Mouse (Mus musculus) hindbrain, embryonic 14.5 days (tissue): ENCODE data around the gene Ipo11. TPM values are rescaled to one million over a fixed set of nuclear protein-coding genes. Genes with fewer than 3 reads are reported as not detected.

Source experiments
- ATAC-seq: fragments of 200-750 bp; cut with Nextera tagmentation; 2 replicates; pipeline ENCODE4 v1.8.0; 2017; ENCODE audit warnings: moderate number of reproducible peaks, mild to moderate bottlenecking, moderate TSS enrichment, moderate library complexity; ENCODE audit not compliant: low FRiP score
- DNase-seq: peaks from one replicate; pipeline ENCODE4 v3.0.0-alpha.2; 2015; ENCODE audit warnings: low spot score
- H3K27ac ChIP-seq: fragments of 300-500 bp; sonication (generic); 2 replicates; pipeline ENCODE4 v1.5.1; 2014; ENCODE audit warnings: mild to moderate bottlenecking, moderate library complexity
- H3K27me3 ChIP-seq: fragments of 300-500 bp; sonication (generic); 2 replicates; pipeline ENCODE4 v1.6.1; 2014; ENCODE audit warnings: mild to moderate bottlenecking, low read length, mixed read lengths; ENCODE audit not compliant: control insufficient read depth, insufficient read depth
- H3K36me3 ChIP-seq: fragments of 300-500 bp; sonication (generic); replicated peaks from 2 replicates; pipeline ENCODE4 v1.6.1; 2014; ENCODE audit not compliant: control insufficient read depth, insufficient read depth
- H3K4me1 ChIP-seq: fragments of 300-500 bp; sonication (generic); replicated peaks from 2 replicates; pipeline ENCODE4 v1.6.1; 2014; ENCODE audit warnings: antibody characterized with exemption, low read length, mixed read lengths; ENCODE audit not compliant: control insufficient read depth, insufficient read depth
- H3K4me2 ChIP-seq: fragments of 300-500 bp; sonication (generic); replicated peaks from 2 replicates; pipeline ENCODE4 v1.6.1; 2014; ENCODE audit warnings: mild to moderate bottlenecking, moderate library complexity
- H3K4me3 ChIP-seq: fragments of 300-500 bp; sonication (generic); replicated peaks from 2 replicates; pipeline ENCODE4 v1.5.1; 2014; ENCODE audit warnings: mild to moderate bottlenecking, low read length
- H3K9ac ChIP-seq: fragments of 300-500 bp; sonication (generic); 2 replicates; pipeline ENCODE4 v1.6.1; 2014
- H3K9me3 ChIP-seq: fragments of 300-500 bp; sonication (generic); 2 replicates; pipeline ENCODE4 v1.6.1; 2016; ENCODE audit warnings: low read length; ENCODE audit not compliant: control insufficient read depth
- WGBS: fragments of 180-500 bp; shearing (Covaris S2); extraction: QIAGEN DNeasy Blood & Tissue Kit; methylation state at CpG from one replicate; pipeline ENCODE4 v1.1.7; 2014; 5-methylcytosine and 5-hydroxymethylcytosine counted together
- polyA plus RNA-seq: library from polyadenylated mRNA; unstranded; fragments of >200 nt; fragmentation: Nextera tagmentation; extraction: Ambion mirVana; gene quantifications from 2 replicates; pipeline ENCODE4 v1.2.1, GENCODE M21; 2014

Gene Ipo11
- polyA plus RNA-seq, 1 experiment from 2014 or later = 45.0 TPM

DNA sequence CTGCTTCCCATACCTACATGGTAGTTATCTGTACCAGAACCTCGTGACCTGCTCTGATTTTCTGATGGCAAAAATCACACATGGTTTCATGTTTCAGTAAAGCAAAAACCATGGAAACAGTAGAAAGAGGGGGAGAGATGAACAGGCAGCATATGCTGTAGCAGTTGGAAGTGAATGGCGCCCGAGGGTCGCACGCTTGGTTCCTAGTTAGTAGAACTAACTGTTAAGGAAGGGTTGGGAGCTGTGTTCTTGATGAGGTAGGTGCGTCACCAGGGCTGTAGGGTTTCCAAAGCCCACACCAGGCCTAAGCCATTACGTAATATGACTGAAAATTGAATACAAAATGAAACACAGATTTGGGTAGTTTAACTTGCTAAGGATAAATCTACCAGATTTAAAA, 126.6 kb downstream of the Ipo11 start:
- Histone ChIP-seq H3K4me3 (no peak overlapping the region), H3K27me3 (no peaks in the 10 kb centered on the region), H3K4me1 (peaks cover 3% of the 10 kb centered on the region; the same call in 1 of the 2 replicates), H3K27ac (no peak overlapping the region), H3K4me2 (no peak overlapping the region), H3K36me3 (peaks cover 15% of the 10 kb centered on the region), H3K9me3 (no peaks in the 10 kb centered on the region), H3K9ac (no peak overlapping the region)
- no peak for DNase-seq
- WGBS = 96% methylated on average over 7 of the region's 7 CpGs
- ATAC-seq = no peak

GRCm38 (mm10) chr13:106808821-106809220, 127.9 kb downstream of the Ipo11 start:
- DNase-seq = no peak
- H3K9me3 ChIP-seq = no peaks in the 10 kb centered on the region
- H3K9ac ChIP-seq = no peak overlapping the region
- no peak for ATAC-seq
- 78% methylated on average over 6 of the region's 6 CpGs for WGBS
- H3K4me1 ChIP-seq = peaks cover 3% of the 10 kb centered on the region; the same call in 1 of the 2 replicates
- no peak overlapping the region for H3K27ac ChIP-seq
- H3K4me3 ChIP-seq = no peak overlapping the region
- H3K4me2 ChIP-seq = no peak overlapping the region
- no peaks in the 10 kb centered on the region for H3K27me3 ChIP-seq
- peaks cover 15% of the 10 kb centered on the region for H3K36me3 ChIP-seq

DNA sequence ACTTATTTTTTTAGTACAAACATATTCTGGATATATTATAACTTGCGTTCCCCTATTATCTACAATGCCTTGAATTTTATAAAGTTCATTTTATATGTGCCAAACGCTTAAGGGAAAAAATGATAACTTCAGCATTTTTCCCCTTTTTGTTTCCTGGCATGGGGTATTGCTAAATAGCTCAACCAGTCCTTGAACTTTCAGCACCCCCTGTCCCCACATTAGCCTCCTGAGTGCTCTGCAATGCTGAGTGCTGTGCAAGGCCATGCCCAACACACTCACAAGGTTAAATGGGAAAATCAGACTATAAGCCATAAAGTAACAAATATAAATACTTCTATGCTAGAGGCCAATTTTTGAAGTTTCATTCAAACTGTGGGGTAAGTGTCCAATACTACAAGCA, 128.4 kb downstream of the Ipo11 start:
- DNase-seq (no peak), ATAC-seq (no peak)
- H3K4me3 ChIP-seq = no peak overlapping the region
- H3K27ac ChIP-seq = no peak overlapping the region
- H3K9ac ChIP-seq = no peak overlapping the region
- WGBS = 99% methylated on average over 2 of the region's 2 CpGs
- no peaks in the 10 kb centered on the region for H3K9me3 ChIP-seq
- peaks cover 15% of the 10 kb centered on the region for H3K36me3 ChIP-seq
- H3K4me1 ChIP-seq = peaks cover 3% of the 10 kb centered on the region; the same call in 1 of the 2 replicates
- H3K27me3 ChIP-seq = no peaks in the 10 kb centered on the region
- H3K4me2 ChIP-seq = no peak overlapping the region

- 87% methylated on average over 5 of the region's 5 CpGs for WGBS
- ATAC-seq (no peak), DNase-seq (no peak)
- no peak overlapping the region for H3K4me3 ChIP-seq
- H3K9ac ChIP-seq = no peak overlapping the region
- no peak overlapping the region for H3K4me2 ChIP-seq
- H3K27me3 ChIP-seq = no peaks in the 10 kb centered on the region
- H3K27ac ChIP-seq = no peak overlapping the region
- no peaks in the 10 kb centered on the region for H3K9me3 ChIP-seq
- peaks cover 15% of the 10 kb centered on the region for H3K36me3 ChIP-seq
- H3K4me1 ChIP-seq = no peaks in the 10 kb centered on the region
Observed at GRCm38 (mm10) chr13:106807303-106807702, 129.5 kb downstream of the Ipo11 start.

DNA sequence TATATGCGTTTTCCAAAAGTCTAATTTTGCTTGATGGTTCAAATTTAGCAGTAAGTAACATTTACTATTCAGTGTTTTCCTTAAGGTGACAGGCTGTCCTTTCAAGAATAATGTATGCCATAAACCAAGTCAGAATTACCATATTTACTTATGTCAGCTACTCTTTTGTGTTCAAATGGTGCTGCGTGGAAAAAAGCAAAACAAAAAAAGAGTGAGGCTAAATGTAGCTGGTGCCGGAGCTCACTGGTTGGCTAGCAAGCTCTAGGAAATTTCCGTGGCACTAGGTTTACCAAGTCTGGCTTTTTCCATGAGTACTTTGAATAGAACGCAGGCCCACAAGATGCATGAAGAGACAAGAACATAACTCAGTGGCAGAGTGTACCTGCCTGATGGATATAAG, 131.6 kb downstream of the Ipo11 start:
- no peaks in the 10 kb centered on the region for H3K9me3 ChIP-seq
- 90% methylated on average over 5 of the region's 5 CpGs for WGBS
- no peaks in the 10 kb centered on the region for H3K4me1 ChIP-seq
- DNase-seq = no peak
- peaks cover 4% of the 10 kb centered on the region; the same call in 1 of the 2 replicates for H3K36me3 ChIP-seq
- no peak overlapping the region for H3K27ac ChIP-seq
- no peaks in the 10 kb centered on the region for H3K27me3 ChIP-seq
- no peak for ATAC-seq
- no peak overlapping the region for H3K4me3 ChIP-seq
- no peak overlapping the region for H3K4me2 ChIP-seq
- no peak overlapping the region for H3K9ac ChIP-seq

DNA sequence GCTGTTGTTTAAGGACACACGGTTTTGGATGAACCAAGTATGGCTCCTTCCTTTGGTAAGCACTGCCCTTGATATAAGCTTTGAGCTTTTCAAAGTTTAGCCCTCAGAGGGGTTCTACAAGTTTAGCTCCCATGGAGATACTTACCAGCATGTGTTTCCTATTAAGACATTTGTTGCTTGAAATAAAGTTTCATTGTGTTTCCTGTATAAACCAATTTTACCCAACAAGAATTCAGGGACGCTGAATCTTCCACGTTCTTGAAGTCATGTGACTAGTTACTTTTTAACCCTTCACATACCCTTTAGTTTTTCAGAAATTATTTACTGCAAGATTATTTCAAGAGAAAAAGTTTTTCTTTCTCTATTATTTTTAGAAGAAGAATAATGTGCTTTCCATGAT, 138.7 kb downstream of the Ipo11 start:
- no peaks in the 10 kb centered on the region for H3K4me1 ChIP-seq
- no peak overlapping the region for H3K4me3 ChIP-seq
- H3K9ac ChIP-seq = no peak overlapping the region
- H3K27me3 ChIP-seq = no peaks in the 10 kb centered on the region
- H3K4me2 ChIP-seq = no peak overlapping the region
- ATAC-seq (no peak), DNase-seq (no peak)
- H3K36me3 ChIP-seq = peaks cover 24% of the 10 kb centered on the region
- H3K9me3 ChIP-seq = no peaks in the 10 kb centered on the region
- 71% methylated on average over 3 of the region's 3 CpGs for WGBS
- H3K27ac ChIP-seq = no peak overlapping the region

DNA sequence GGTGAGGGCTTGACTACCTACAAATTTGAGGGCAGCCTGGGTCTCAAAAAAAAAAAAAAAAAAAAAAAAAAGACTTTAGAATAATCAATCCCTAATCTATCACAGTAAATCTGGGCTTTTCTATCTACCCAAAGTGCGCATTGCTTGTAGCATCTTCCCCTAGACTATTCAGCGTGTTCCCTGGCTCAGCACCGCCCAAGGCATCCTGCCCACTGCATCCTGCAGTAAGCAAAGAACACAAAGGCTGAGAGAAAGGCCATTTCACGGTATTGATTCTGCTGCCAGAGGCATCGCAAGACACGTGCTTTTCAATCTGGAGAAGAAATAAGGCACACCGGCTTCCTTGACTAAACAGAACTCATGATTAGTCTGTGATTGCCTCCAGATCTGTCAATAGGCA, 147.9 kb downstream of the Ipo11 start:
- no peak overlapping the region for H3K9ac ChIP-seq
- DNase-seq = no peak

DNA sequence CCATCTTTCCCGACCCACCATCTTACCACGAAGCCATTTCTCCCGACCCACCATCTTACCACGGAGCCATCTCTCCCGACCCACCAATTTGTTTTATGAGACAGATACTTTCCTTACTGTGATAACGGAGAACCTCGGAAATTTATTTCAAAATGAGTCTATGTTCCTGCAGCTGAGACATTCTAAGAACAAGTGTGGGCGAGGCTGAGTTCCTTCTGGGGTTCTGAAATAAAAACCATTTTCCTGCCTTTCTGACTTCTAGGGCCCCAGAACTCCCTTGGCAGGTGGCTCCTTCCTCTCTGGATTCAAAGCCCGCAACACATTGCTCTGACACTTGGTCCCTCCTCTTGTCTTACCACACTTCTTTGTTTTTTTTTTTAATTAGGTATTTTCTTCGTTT, 168.0 kb downstream of the Ipo11 start:
- ATAC-seq (no peak), DNase-seq (peak; percentile 18)
- no peaks in the 10 kb centered on the region for H3K4me1 ChIP-seq
- no peaks in the 10 kb centered on the region for H3K27me3 ChIP-seq
- H3K4me2 ChIP-seq = no peak overlapping the region
- H3K9ac ChIP-seq = no peak overlapping the region
- H3K9me3 ChIP-seq = no peaks in the 10 kb centered on the region
- WGBS = 92% methylated on average over 10 of the region's 10 CpGs
- no peak overlapping the region for H3K4me3 ChIP-seq
- no peak overlapping the region for H3K27ac ChIP-seq
- H3K36me3 ChIP-seq = no peaks in the 10 kb centered on the region

More for the DNA sequence above, 147.9 kb downstream of the Ipo11 start:
- no peaks in the 10 kb centered on the region for H3K27me3 ChIP-seq
- no peak for ATAC-seq
- H3K4me1 ChIP-seq = no peaks in the 10 kb centered on the region
- peaks cover 9% of the 10 kb centered on the region for H3K36me3 ChIP-seq
- WGBS = 54% methylated on average over 7 of the region's 7 CpGs
- no peak overlapping the region for H3K4me2 ChIP-seq
- no peaks in the 10 kb centered on the region for H3K9me3 ChIP-seq
- H3K27ac ChIP-seq = no peak overlapping the region
- H3K4me3 ChIP-seq = no peak overlapping the region

- DNase-seq (no peak), ATAC-seq (no peak)
- H3K4me1 ChIP-seq = no peaks in the 10 kb centered on the region
- no peaks in the 10 kb centered on the region for H3K9me3 ChIP-seq
- no peak overlapping the region for H3K4me2 ChIP-seq
- WGBS = 53% methylated on average over 1 of the region's 1 CpGs
- H3K27me3 ChIP-seq = no peaks in the 10 kb centered on the region
- H3K27ac ChIP-seq = no peak overlapping the region
- H3K36me3 ChIP-seq = no peaks in the 10 kb centered on the region
- no peak overlapping the region for H3K4me3 ChIP-seq
- no peak overlapping the region for H3K9ac ChIP-seq
Observed at GRCm38 (mm10) chr13:106762611-106763010, 174.1 kb downstream of the Ipo11 start.

DNA sequence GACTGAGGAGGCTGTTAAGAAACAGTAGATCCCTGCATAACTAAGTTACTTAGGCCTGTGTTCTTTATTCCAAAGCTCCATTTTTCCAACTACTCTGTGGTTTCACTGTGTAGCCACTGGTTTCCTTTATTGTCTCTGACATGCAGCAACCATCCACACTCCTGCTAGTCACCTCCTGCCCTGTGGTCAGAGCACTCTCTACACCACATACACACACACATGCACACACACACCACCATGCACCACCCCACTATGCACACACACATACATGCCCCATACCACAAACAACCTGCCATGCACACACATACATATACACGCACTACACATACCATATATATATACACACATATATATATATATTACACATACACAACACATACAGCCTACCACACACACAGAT, 175.1 kb downstream of the Ipo11 start:
- H3K4me3 ChIP-seq = no peak overlapping the region
- DNase-seq = no peak
- WGBS = 97% methylated on average over 1 of the region's 1 CpGs
- no peaks in the 10 kb centered on the region for H3K36me3 ChIP-seq
- H3K9ac ChIP-seq = no peak overlapping the region
- no peaks in the 10 kb centered on the region for H3K27me3 ChIP-seq
- no peaks in the 10 kb centered on the region for H3K9me3 ChIP-seq
- no peaks in the 10 kb centered on the region for H3K4me1 ChIP-seq
- no peak overlapping the region for H3K27ac ChIP-seq
- ATAC-seq = no peak
- H3K4me2 ChIP-seq = no peak overlapping the region
